Mouse (Mus musculus) layer of hippocampus, adult 8-10 months (tissue): ENCODE measurements at regions not wholly inside any gene's neighbourhood (a gene's known extent, or its start where the extent isn't known, plus 50 kb on each side); places are given as distances from the start of the nearest gene placed in this dataset.
A peak's percentile ranks its signal among the peaks of the same experiment; 100 is the strongest.

Experiments used
- DNase-seq, 2 experiments: peaks; one replicate each; pipeline ENCODE4 v3.0.0; 2022; ENCODE audit warnings: low spot score in 2 of 2

- no peak for DNase-seq
Observed at GRCm38 (mm10) chr8:90504521-90504920, 156.4 kb upstream of the Tox3 start.

DNA sequence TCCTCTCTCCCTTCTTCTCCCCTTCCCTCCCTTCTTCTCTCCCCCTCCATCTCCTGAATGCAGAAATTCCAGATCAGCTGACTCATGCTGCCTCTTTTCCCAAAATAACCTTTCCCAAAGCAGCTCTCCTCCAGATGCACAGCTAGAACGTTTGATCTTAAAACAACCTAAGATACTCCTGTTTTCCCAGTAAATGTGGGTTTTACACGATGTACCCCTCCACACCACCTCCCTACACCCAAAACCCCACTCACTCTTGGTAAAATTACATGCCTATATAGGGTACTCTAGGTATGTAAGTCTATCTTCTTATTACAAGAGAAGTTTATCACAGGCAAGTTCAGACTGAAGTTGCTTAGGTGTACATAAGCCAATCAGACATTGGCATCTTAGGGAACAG is 155.2 kb upstream of the Tox3 start:
- no peak for DNase-seq

DNA sequence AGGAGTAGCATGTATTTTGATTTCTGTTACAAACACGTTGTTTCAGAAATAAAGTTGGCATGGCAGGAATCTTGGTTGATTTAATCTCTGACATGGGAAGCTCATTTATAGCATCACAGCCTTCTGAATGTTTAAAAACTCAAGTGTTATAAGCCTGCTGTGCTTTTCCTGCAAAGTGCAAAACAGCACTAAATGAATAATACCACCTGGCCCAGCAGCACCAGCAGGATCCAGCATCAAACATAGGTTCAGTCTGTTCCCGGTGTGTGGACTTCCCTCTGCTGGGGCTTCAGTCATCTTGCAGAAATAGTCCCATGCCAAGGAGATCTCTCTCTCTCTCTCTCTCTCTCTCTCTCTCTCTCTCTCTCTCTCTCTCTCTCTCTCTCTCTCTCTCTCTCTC is 154.7 kb upstream of the Tox3 start:
- no peak for DNase-seq

GRCm38 (mm10) chr8:90499315-90499714 is 151.2 kb upstream of the Tox3 start:
- no peak for DNase-seq

GRCm38 (mm10) chr8:90496658-90497163 is 148.6 kb upstream of the Tox3 start:
- peak in 1 of 2 experiments; percentile 50 for DNase-seq

DNA sequence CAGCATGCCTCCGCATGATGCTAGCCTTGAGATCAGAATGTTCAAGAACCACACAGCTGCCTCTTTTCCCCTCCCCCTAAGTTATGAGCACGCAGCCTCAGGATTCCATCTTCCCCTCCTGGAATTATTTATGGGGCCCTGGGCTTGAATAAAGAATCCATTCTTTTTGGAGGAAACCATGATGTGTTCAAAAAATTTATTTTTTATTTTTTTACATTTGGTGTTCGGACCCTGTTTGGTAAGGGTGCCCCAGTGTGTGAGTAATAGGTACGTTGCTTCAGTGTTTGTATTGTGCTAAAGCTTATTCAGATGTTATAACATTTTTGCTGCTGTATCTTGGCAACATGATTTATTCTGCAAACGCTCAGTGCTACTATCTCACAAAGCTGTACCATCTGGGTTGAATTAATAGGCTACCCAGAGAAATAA is 147.8 kb upstream of the Tox3 start:
- no peak for DNase-seq

- DNase-seq, result no peak
Observed at GRCm38 (mm10) chr8:90492521-90493225, 144.5 kb upstream of the Tox3 start.

GRCm38 (mm10) chr8:90491691-90492090 is 143.5 kb upstream of the Tox3 start:
- no peak for DNase-seq

DNA sequence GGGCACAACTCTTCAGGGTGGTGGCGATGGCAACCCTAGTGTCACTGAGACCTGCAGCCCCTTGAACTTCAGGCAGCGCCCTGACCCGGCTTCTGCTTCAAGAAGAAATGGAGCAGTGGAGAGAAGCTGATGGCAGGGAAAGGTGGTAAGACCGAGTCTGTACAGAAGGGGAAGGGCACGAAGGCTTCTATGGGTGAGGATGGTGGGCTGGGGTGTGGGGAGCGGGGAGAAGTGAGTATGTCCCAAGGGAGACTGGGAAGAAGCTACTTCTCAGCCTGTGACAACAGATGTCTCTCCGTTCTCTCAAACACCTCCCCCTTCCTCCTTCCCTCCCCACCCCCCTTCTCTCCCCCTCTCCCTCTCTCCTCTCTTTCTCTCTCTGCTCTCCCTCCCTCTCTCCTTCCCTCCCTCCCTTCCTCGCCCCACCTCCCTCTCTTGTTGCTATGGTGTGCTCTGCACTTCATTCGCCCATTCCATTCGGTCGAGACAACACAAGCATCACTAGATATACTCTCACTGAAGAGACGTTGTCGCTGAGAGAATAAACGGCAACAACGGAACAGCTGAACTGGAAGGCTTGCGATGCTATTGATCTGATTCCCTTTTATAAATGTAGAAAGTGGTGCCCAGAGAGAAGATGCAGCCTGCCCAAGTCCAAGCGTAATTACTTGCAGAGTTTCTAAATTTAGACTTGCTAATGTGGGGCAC is 142.7 kb upstream of the Tox3 start:
- no peak for DNase-seq

DNA sequence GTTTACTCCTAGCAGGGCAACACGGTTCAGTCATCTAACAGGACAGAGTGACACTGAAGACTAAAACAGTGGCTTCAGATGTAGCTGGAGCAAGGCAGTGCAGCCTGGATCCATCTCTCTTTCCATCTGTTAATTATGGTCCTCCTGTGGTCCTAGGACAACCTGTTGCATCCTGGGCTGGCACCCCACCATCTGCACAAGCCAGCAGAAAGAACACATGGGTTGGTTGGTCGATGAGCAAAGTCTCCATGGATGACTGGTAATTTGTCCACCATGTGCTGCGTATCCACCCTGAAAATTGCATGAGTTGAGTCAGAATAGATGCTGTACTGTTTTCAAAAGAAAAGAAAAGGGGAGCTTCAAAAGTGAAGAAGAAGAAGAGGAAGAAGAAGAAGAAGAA is 138.4 kb upstream of the Tox3 start:
- no peak for DNase-seq

- DNase-seq, result no peak
Observed at GRCm38 (mm10) chr8:90478149-90478548, 130.0 kb upstream of the Tox3 start.

GRCm38 (mm10) chr8:90474066-90474465 is 125.9 kb upstream of the Tox3 start:
- no peak for DNase-seq

- DNase-seq, result no peak
Observed at GRCm38 (mm10) chr8:90470826-90471225, 122.7 kb upstream of the Tox3 start.

- no peak for DNase-seq
Observed at GRCm38 (mm10) chr8:90463708-90464107, 115.6 kb upstream of the Tox3 start.

- DNase-seq, result no peak
Observed at GRCm38 (mm10) chr8:90455321-90455720, 107.2 kb upstream of the Tox3 start.

GRCm38 (mm10) chr8:90454130-90454529 is 106.0 kb upstream of the Tox3 start:
- DNase-seq, result peak; percentile 17 to 26

GRCm38 (mm10) chr8:90441058-90441851 is 93.1 kb upstream of the Tox3 start:
- no peak for DNase-seq

- no peak for DNase-seq
Observed at GRCm38 (mm10) chr8:90414021-90414420, 65.9 kb upstream of the Tox3 start.
